Mouse (Mus musculus): ENCODE measurements around the gene Dazap1. TPM values are rescaled to one million over a fixed set of nuclear protein-coding genes. Genes with fewer than 3 reads are reported as not detected.

The Dazap1 gene
- total and polyA plus RNA-seq, 3 experiments = 41.0 to 57.9 (median 56.4) TPM

- Histone ChIP-seq H3K36me3 (ENCODE audit: control insufficient read depth, insufficient read depth, low read length) (no peaks in the 10 kb centered on the region; the same call in 1 of the 2 replicates), H3K4me1 (ENCODE audit: control insufficient read depth, insufficient read depth, low read length) (peaks cover 8% of the 10 kb centered on the region), H3K79me2 (replicated peaks; ENCODE audit: control insufficient read depth, insufficient read depth, low read length) (0 out of 2 replicates have a peak, but pooled peaks cover 1% of the 10 kb centered on the region), H3K4me3 (no peak overlapping the region), H3K9ac (ENCODE audit: low read depth, low read length) (no peak overlapping the region), H3K27me3 (ENCODE audit: control insufficient read depth, insufficient read depth, low read length) (no peaks in the 10 kb centered on the region), H3K27ac (no peak overlapping the region)
- WGBS = 70% methylated on average over 2 of the region's 2 CpGs
- intact Hi-C loops (cut with DNase I) = no loop called here
- no peak for TF ChIP-seq CTCF (IDR thresholded peaks at IDR 0.05)
- no peak for TF ChIP-seq EP300 (IDR thresholded peaks at IDR 0.05; ENCODE audit: insufficient read depth, low read depth, low read length)
- no peak for TF ChIP-seq POLR2A (IDR thresholded peaks at IDR 0.05; ENCODE audit: insufficient read depth, low read depth, low read length)
- DNase-seq = no peak
Observed at GRCm38 (mm10) chr10:80257936-80258335, 3.4 kb upstream of the Dazap1 start.

DNA sequence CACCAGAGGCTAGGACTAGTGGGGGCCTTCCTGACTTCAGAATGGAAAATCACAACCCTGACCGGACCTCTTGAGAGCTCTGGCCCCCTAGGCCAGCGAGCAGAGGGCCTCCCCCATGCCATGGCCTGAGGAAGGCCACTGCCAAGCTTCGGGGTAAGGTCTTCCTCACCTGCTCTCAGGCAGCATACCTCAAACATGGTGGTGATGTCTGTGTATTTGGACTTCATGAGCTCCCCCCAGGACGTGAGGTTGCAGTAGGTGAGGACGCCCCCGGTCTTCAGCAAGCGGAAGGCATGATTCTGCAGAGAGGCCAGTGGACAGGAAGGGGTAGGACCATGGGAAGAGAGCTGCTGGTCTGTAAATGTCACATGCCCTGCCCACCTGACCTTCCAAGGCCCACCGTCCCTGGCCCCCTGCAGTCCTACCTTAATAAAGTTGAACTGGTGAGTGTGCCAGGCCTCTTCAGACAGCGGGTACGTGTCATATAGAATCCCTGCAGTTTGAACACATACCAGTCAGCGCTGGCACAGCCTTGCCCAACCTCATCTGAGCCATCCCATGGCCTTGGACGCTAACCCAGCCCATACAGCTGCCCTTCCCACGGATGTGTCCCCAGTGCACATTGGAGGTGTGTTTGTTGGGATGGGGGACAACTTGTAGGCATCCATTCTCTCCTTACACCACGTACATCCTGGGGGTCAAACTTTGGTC lies 2.4 kb upstream of the Dazap1 start:
- intact Hi-C loops (cut with DNase I) = no loop called here
- H3K4me1 ChIP-seq (ENCODE audit: control insufficient read depth, insufficient read depth, low read length) = peaks cover 7% of the 10 kb centered on the region
- no peak for TF ChIP-seq CTCF (IDR thresholded peaks at IDR 0.05)
- no peak for TF ChIP-seq EP300 (IDR thresholded peaks at IDR 0.05; ENCODE audit: insufficient read depth, low read depth, low read length)
- TF ChIP-seq POLR2A (IDR thresholded peaks at IDR 0.05; ENCODE audit: insufficient read depth, low read depth, low read length) = no peak
- no peak overlapping the region; the same call in 1 of the 2 replicates for H3K27ac ChIP-seq
- H3K36me3 ChIP-seq (ENCODE audit: control insufficient read depth, insufficient read depth, low read length) = no peaks in the 10 kb centered on the region
- no peak overlapping the region for H3K9ac ChIP-seq (ENCODE audit: low read depth, low read length)
- 88% methylated on average over 14 of the region's 14 CpGs for WGBS
- no peak overlapping the region for H3K4me3 ChIP-seq
- H3K27me3 ChIP-seq (ENCODE audit: control insufficient read depth, insufficient read depth, low read length) = no peaks in the 10 kb centered on the region
- no peak for DNase-seq
- H3K79me2 ChIP-seq (replicated peaks; ENCODE audit: control insufficient read depth, insufficient read depth, low read length) = 0 out of 2 replicates have a peak, but pooled peaks cover 1% of the 10 kb centered on the region

DNA sequence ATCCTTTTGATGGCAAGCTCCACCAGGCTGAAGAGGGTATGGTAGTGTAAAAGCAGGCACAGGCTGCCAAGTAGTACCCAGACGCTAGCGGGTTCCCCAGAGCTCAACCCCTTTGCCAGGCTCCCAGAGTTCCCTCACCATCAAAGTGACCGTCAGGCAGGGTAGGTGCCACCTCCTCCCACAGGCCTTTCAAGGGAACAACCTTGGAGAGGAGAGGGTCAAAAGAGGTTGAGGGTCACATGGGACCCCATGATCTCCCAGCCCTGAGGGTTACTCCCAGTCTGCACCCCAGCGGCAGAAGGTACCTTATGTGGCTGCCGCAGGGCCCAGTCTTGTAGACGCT lies 1.9 kb upstream of the Dazap1 start:
- peaks cover 7% of the 10 kb centered on the region for H3K4me1 ChIP-seq (ENCODE audit: control insufficient read depth, insufficient read depth, low read length)
- DNase-seq = no peak
- no peaks in the 10 kb centered on the region for H3K27me3 ChIP-seq (ENCODE audit: control insufficient read depth, insufficient read depth, low read length)
- peak overlapping the region; percentile 98 for H3K27ac ChIP-seq
- no peaks in the 10 kb centered on the region for H3K36me3 ChIP-seq (ENCODE audit: control insufficient read depth, insufficient read depth, low read length)
- WGBS = 59% methylated on average over 6 of the region's 6 CpGs
- no peak overlapping the region for H3K4me3 ChIP-seq
- TF ChIP-seq CTCF (IDR thresholded peaks at IDR 0.05) (no peak), EP300 (IDR thresholded peaks at IDR 0.05; ENCODE audit: insufficient read depth, low read depth, low read length) (0 out of 2 replicates have a peak, but pooled peaks have one; percentile 6), POLR2A (IDR thresholded peaks at IDR 0.05; ENCODE audit: insufficient read depth, low read depth, low read length) (no peak)
- peak overlapping the region; percentile 76 for H3K9ac ChIP-seq (ENCODE audit: low read depth, low read length)
- intact Hi-C loops (cut with DNase I) = no loop called here
- H3K79me2 ChIP-seq (replicated peaks; ENCODE audit: control insufficient read depth, insufficient read depth, low read length) = 0 out of 2 replicates have a peak, but pooled peaks cover 1% of the 10 kb centered on the region

DNA sequence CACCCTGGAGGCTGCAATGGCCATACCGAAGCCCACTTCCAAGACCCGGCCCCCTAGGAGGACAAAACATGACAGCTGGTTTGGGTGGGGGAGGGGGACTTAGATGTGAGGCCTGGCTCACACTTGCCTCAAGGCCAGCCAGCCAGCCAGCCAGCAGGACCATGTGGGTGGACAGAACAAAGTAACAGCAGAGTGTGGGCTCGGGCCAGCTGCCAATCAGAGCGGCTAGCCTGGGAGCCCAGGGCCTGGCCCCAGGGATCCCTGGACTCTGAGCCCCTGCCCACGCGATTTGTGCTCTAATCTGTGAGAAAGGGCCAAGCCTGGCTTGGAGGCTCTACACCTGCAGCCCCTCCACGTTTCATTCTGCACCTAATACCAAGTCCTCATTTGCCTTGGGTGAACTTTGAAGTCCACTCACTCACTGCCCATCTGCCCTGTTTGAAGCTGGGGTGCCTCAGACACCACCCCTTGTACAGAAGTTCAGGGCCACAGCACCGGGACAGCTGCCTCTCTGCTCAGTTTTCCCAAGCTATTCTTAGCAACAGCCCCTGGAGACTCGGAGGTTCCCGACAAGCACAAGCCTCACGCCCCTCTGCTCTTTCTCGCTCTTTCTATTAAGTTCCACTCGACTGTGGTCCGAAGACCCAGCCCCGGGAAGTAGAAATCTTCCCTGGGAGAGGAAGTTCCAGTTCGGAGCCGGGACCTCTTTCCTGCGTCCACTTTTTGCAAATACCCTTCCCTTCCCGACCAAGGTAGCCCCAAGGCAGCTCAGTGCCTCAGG lies 1.2 kb upstream of the Dazap1 start:
- 7% methylated on average over 19 of the region's 19 CpGs for WGBS
- Histone ChIP-seq H3K79me2 (replicated peaks; ENCODE audit: control insufficient read depth, insufficient read depth, low read length) (no peaks in the 10 kb centered on the region), H3K4me3 (peak overlapping the region; percentile 75), H3K9ac (ENCODE audit: low read depth, low read length) (peak overlapping the region; percentile 76), H3K27me3 (ENCODE audit: control insufficient read depth, insufficient read depth, low read length) (no peaks in the 10 kb centered on the region), H3K27ac (peak overlapping the region; percentile 98), H3K4me1 (ENCODE audit: control insufficient read depth, insufficient read depth, low read length) (peaks cover 7% of the 10 kb centered on the region), H3K36me3 (ENCODE audit: control insufficient read depth, insufficient read depth, low read length) (no peaks in the 10 kb centered on the region)
- DNase-seq = peak; percentile 67 to 68
- TF ChIP-seq EP300 (IDR thresholded peaks at IDR 0.05; ENCODE audit: insufficient read depth, low read depth, low read length) = no peak
- TF ChIP-seq POLR2A (IDR thresholded peaks at IDR 0.05; ENCODE audit: insufficient read depth, low read depth, low read length) = 0 out of 2 replicates have a peak, but pooled peaks have one; percentile 21
- no peak for TF ChIP-seq CTCF (IDR thresholded peaks at IDR 0.05)
- intact Hi-C loops (cut with DNase I) = loop anchor here (1.0 to 10.0 kb wide), 2 partner anchors 11 to 275 kb away; partner anchors contain the start of genes Cnn2, Ndufs7 and Tmem259

- peak; percentile 96 to 98 for DNase-seq
- peak overlapping the region; percentile 73 for H3K9ac ChIP-seq (ENCODE audit: low read depth, low read length)
- no peaks in the 10 kb centered on the region for H3K79me2 ChIP-seq (replicated peaks; ENCODE audit: control insufficient read depth, insufficient read depth, low read length)
- H3K4me3 ChIP-seq = peak overlapping the region; percentile 75
- peak overlapping the region; percentile 98 for H3K27ac ChIP-seq
- intact Hi-C loops (cut with DNase I) = loop anchor here (10.0 kb wide), 1 partner anchor 277 kb away; the partner anchor contains the start of genes Cnn2 and Tmem259
- peaks cover 7% of the 10 kb centered on the region for H3K4me1 ChIP-seq (ENCODE audit: control insufficient read depth, insufficient read depth, low read length)
- WGBS = 1% methylated on average over 14 of the region's 14 CpGs
- H3K27me3 ChIP-seq (ENCODE audit: control insufficient read depth, insufficient read depth, low read length) = no peaks in the 10 kb centered on the region
- TF ChIP-seq CTCF (IDR thresholded peaks at IDR 0.05) = no peak
- peak; percentile 43; the same call in 1 of the 2 replicates for TF ChIP-seq POLR2A (IDR thresholded peaks at IDR 0.05; ENCODE audit: insufficient read depth, low read depth, low read length)
- 0 out of 2 replicates have a peak, but pooled peaks have one; percentile 33 for TF ChIP-seq EP300 (IDR thresholded peaks at IDR 0.05; ENCODE audit: insufficient read depth, low read depth, low read length)
- peaks cover 4% of the 10 kb centered on the region for H3K36me3 ChIP-seq (ENCODE audit: control insufficient read depth, insufficient read depth, low read length)
Observed at GRCm38 (mm10) chr10:80261585-80261968, 291 bp downstream of the Dazap1 start.
